In the genomic region with DNA sequence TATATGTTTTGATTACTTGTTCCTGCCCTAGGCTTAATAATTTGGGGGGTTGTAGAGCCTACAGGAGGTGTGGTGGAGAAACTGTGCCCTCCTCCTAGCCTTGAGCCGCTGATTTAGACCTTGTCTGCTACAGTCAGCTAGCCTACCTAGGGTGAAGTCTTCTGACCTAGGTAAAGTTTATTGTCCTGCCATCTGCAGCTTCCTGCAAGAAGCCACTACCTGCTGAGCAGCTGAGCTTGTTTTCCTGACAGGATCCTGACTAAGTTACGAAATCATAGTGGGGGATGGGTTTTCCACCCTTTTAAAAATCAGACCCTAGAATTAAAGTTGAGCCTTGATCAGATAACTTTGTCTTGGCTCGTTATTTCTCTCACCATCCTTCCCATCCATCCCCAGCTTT, we compare ENCODE assay signal across 18 mouse cellular contexts.
"Had no signal": no experiment of that assay in that cellular context is flagged by ENCODE, and none has a peak within 500 bp of the region (broad histone marks: within the 10 kb centered on the region; RNA-seq: fewer than 3 reads in every experiment).

No protein-coding gene starts in this region.

- H3K36me3 ChIP-seq: midbrain, embryonic 10.5 days; midbrain, embryonic 12.5 days; neural tube, embryonic 13.5 days; neural tube, embryonic 15.5 days had no signal

- H3K9me3 ChIP-seq: midbrain, embryonic 12.5 days; neural tube, embryonic 13.5 days; neural tube, embryonic 15.5 days had no signal

- H3K4me3 ChIP-seq: midbrain, embryonic 10.5 days; midbrain, embryonic 12.5 days; myocyte; neural tube, embryonic 13.5 days; neural tube, embryonic 15.5 days had no signal

- H3K27ac ChIP-seq: midbrain, embryonic 10.5 days; midbrain, embryonic 12.5 days; neural tube, embryonic 13.5 days; neural tube, embryonic 15.5 days had no signal

- DNase-seq: lung, adult 18-20 months; lung, embryonic 14.5 days; lung, postnatal 10 days; lung, postnatal 4 days; midbrain, embryonic 14.5 days; retina, postnatal 1 day; right cerebral cortex, adult 18-20 months; right cerebral cortex, postnatal 25 days; right cerebral cortex, postnatal 4 days; spleen, adult 18-20 months; thymus, adult 18-20 months; thymus, postnatal 14 days; thymus, postnatal 36 days had no signal

- H3K9ac ChIP-seq: lung, embryonic 14.5 days; midbrain, embryonic 12.5 days; neural tube, embryonic 13.5 days; neural tube, embryonic 15.5 days had no signal

- H3K4me1 ChIP-seq: midbrain, embryonic 10.5 days; midbrain, embryonic 12.5 days; neural tube, embryonic 13.5 days; neural tube, embryonic 15.5 days had no signal
